Mouse (Mus musculus): Measurements from ENCODE around the gene Gimap3. TPM values are rescaled to one million over a fixed set of nuclear protein-coding genes. Genes with fewer than 3 reads are reported as not detected.

Gene Gimap3
- polyA plus RNA-seq, 1 experiment from 2014 or later: not detected

GRCm38 (mm10) chr6:48718455-48718854, 52.2 kb downstream of the Gimap3 start, which contains the start of the genes Gm28053 and Gimap7:
Gene Gm28053, plus strand, starts transcription at chr6:48718607.
Gene Gimap7, plus strand, starts transcription at chr6:48718621.
- Histone ChIP-seq H3K27ac (ENCODE audit: low read depth, low read length) (no peak within 1 kb of the TSS), H3K9ac (ENCODE audit: low read length) (no peak within 1 kb of the TSS)
- 54% methylated on average over 2 of the region's 2 CpGs for WGBS

More at GRCm38 (mm10) chr6:48718455-48718854, 52.2 kb downstream of the Gimap3 start, which contains the start of the genes Gm28053 and Gimap7:
- H3K4me1 ChIP-seq (ENCODE audit: control insufficient read depth, insufficient read depth, low read length): no peaks in the 10 kb centered on the region
- no peak within 1 kb of the TSS for H3K4me2 ChIP-seq (ENCODE audit: low read length)
- no peaks in the 10 kb centered on the region for H3K27me3 ChIP-seq (replicated peaks; ENCODE audit: control insufficient read depth, insufficient read depth, low read length)
- DNase-seq (ENCODE audit: low spot score) (no peak), ATAC-seq (no peak)
- no peaks in the 10 kb centered on the region for H3K36me3 ChIP-seq (ENCODE audit: control insufficient read depth, insufficient read depth, low read length)
- no peaks in the 10 kb centered on the region for H3K9me3 ChIP-seq (replicated peaks; ENCODE audit: control insufficient read depth, low read length)
- H3K4me3 ChIP-seq (ENCODE audit: low read depth, low read length): no peak within 1 kb of the TSS

Other genes with a start within 250 kb of the Gimap3 start
- gene Atp6v0e2, start 233.2 kb downstream of the Gimap3 start, polyA plus RNA-seq (2014; fragmentation: Nextera tagmentation; extraction: Ambion mirVana): 152 and 161 TPM in 2 replicates
- 10.7 and 10.9 TPM in 2 replicates for gene Lrrc61, start 216.1 kb downstream of the Gimap3 start, polyA plus RNA-seq (2014; fragmentation: Nextera tagmentation; extraction: Ambion mirVana)
- gene Rarres2, start 198.1 kb downstream of the Gimap3 start, polyA plus RNA-seq (2014; fragmentation: Nextera tagmentation; extraction: Ambion mirVana): 4.0 and 5.3 TPM in 2 replicates
- not detected in 2 replicates for gene Gm45021, start 181.2 kb downstream of the Gimap3 start, polyA plus RNA-seq (2014; fragmentation: Nextera tagmentation; extraction: Ambion mirVana)
- gene Repin1, start 177.0 kb downstream of the Gimap3 start, polyA plus RNA-seq (2014; fragmentation: Nextera tagmentation; extraction: Ambion mirVana): 27.3 and 34.3 TPM in 2 replicates
- gene Gm44965, start 176.9 kb downstream of the Gimap3 start, polyA plus RNA-seq (2014; fragmentation: Nextera tagmentation; extraction: Ambion mirVana): not detected in 2 replicates
- 16.7 and 17.4 TPM in 2 replicates for gene Zfp775, start 168.8 kb downstream of the Gimap3 start, polyA plus RNA-seq (2014; fragmentation: Nextera tagmentation; extraction: Ambion mirVana)
- 8.2 and 9.7 TPM in 2 replicates for gene AI854703, start 144.1 kb downstream of the Gimap3 start, polyA plus RNA-seq (2014; fragmentation: Nextera tagmentation; extraction: Ambion mirVana)
- 0.15 and 0.17 TPM in 2 replicates for gene Gimap8, start 123.6 kb downstream of the Gimap3 start, polyA plus RNA-seq (2014; fragmentation: Nextera tagmentation; extraction: Ambion mirVana)
- 1.5 and 2.2 TPM in 2 replicates for gene Gimap9, start 94.7 kb downstream of the Gimap3 start, polyA plus RNA-seq (2014; fragmentation: Nextera tagmentation; extraction: Ambion mirVana)
- 1.2 and 1.9 TPM in 2 replicates for gene Gimap4, start 86.3 kb downstream of the Gimap3 start, polyA plus RNA-seq (2014; fragmentation: Nextera tagmentation; extraction: Ambion mirVana)
- 7.2 and 8.3 TPM in 2 replicates for gene Gimap6, start 62.6 kb downstream of the Gimap3 start, polyA plus RNA-seq (2014; fragmentation: Nextera tagmentation; extraction: Ambion mirVana)
- gene Gm28053, start 52.2 kb downstream of the Gimap3 start, polyA plus RNA-seq (2014; fragmentation: Nextera tagmentation; extraction: Ambion mirVana): 0.84 TPM in 1 of 2 replicates, not detected in the other
- not detected in 2 replicates for gene Gimap7, start 52.2 kb downstream of the Gimap3 start, polyA plus RNA-seq (2014; fragmentation: Nextera tagmentation; extraction: Ambion mirVana)
- gene Gimap1, start 31.8 kb downstream of the Gimap3 start, polyA plus RNA-seq (2014; fragmentation: Nextera tagmentation; extraction: Ambion mirVana): 4.1 and 4.5 TPM in 2 replicates
- 0.96 and 1.5 TPM in 2 replicates for gene Gimap5, start 24.7 kb downstream of the Gimap3 start, polyA plus RNA-seq (2014; fragmentation: Nextera tagmentation; extraction: Ambion mirVana)
- gene Tmem176a, start 70.1 kb upstream of the Gimap3 start, polyA plus RNA-seq (2014; fragmentation: Nextera tagmentation; extraction: Ambion mirVana): 18.8 and 23.8 TPM in 2 replicates
- gene Tmem176b, start 70.6 kb upstream of the Gimap3 start, polyA plus RNA-seq (2014; fragmentation: Nextera tagmentation; extraction: Ambion mirVana): 108 and 131 TPM in 2 replicates
- not detected in 2 replicates for gene Aoc1, start 102.0 kb upstream of the Gimap3 start, polyA plus RNA-seq (2014; fragmentation: Nextera tagmentation; extraction: Ambion mirVana)
- gene 1600015I10Rik, start 159.0 kb upstream of the Gimap3 start, polyA plus RNA-seq (2014; fragmentation: Nextera tagmentation; extraction: Ambion mirVana): not detected in 2 replicates
- gene Doxl2, start 204.1 kb upstream of the Gimap3 start, polyA plus RNA-seq (2014; fragmentation: Nextera tagmentation; extraction: Ambion mirVana): not detected in 2 replicates
- gene Svs1, start 216.0 kb upstream of the Gimap3 start, polyA plus RNA-seq (2014; fragmentation: Nextera tagmentation; extraction: Ambion mirVana): not detected in 2 replicates